Mouse (Mus musculus) stomach, postnatal 0 days (tissue): ENCODE results near the gene Mark3. TPM values are rescaled to one million over a fixed set of nuclear protein-coding genes. Genes with fewer than 3 reads are reported as not detected.
A peak's percentile ranks its signal among the peaks of the same experiment; 100 is the strongest.
"Not testable (repeated sequence)": the region's sequence is repeated elsewhere in the genome, so short reads cannot be mapped to it uniquely, and the experiment has no call there.

ENCODE experiments used
- ATAC-seq: fragments of 200-750 bp; cut with Nextera tagmentation; 2 replicates; pipeline ENCODE4 v1.8.0; 2017; ENCODE audit not compliant: low FRiP score, low TSS enrichment
- DNase-seq: peaks from one replicate; pipeline ENCODE4 v3.0.0-alpha.2; 2016; ENCODE audit warnings: low spot score
- H3K27ac ChIP-seq: fragments of 300-500 bp; sonication (generic); replicated peaks from 2 replicates; pipeline ENCODE4 v1.5.1; 2014; ENCODE audit warnings: mild to moderate bottlenecking, control low read depth
- H3K27me3 ChIP-seq: fragments of 300-500 bp; sonication (generic); 2 replicates; pipeline ENCODE4 v1.6.1; 2014; ENCODE audit warnings: low read length; ENCODE audit not compliant: control insufficient read depth, insufficient read depth
- H3K36me3 ChIP-seq: fragments of 300-500 bp; sonication (generic); 2 replicates; pipeline ENCODE4 v1.6.1; 2014; ENCODE audit warnings: low read length, mixed read lengths; ENCODE audit not compliant: control insufficient read depth, insufficient read depth
- H3K4me1 ChIP-seq: fragments of 300-500 bp; sonication (generic); replicated peaks from 2 replicates; pipeline ENCODE4 v1.6.1; 2014; ENCODE audit warnings: antibody characterized with exemption; ENCODE audit not compliant: control insufficient read depth, insufficient read depth
- H3K4me2 ChIP-seq: fragments of 300-500 bp; sonication (generic); replicated peaks from 2 replicates; pipeline ENCODE4 v1.6.1; 2014; ENCODE audit warnings: low read depth, mild to moderate bottlenecking, control low read depth, moderate library complexity
- H3K4me3 ChIP-seq: fragments of 300-500 bp; sonication (generic); 2 replicates; pipeline ENCODE4 v1.5.1; 2014; ENCODE audit warnings: low read depth, low read length, control low read depth
- H3K9ac ChIP-seq: fragments of 300-500 bp; sonication (generic); 2 replicates; pipeline ENCODE4 v1.6.1; 2014; ENCODE audit warnings: mild to moderate bottlenecking, low read length, control low read depth, mixed read lengths
- H3K9me3 ChIP-seq: fragments of 300-500 bp; sonication (generic); 2 replicates; pipeline ENCODE4 v1.6.1; 2016; ENCODE audit warnings: low read length; ENCODE audit not compliant: control insufficient read depth
- CTCF ChIP-seq: IDR thresholded peaks from 2 replicates; pipeline ENCODE4 v1.5.1; 2016; ENCODE audit warnings: antibody characterized with exemption, low read depth, mild to moderate bottlenecking, moderate library complexity
- EP300 ChIP-seq: optimal IDR thresholded peaks from 2 replicates; pipeline ENCODE3; 2016; ENCODE audit warnings: antibody characterized with exemption
- WGBS: fragments of 180-500 bp; shearing (Covaris S2); extraction: QIAGEN DNeasy Blood & Tissue Kit; methylation state at CpG from one replicate; pipeline ENCODE4 v1.1.7; 2014; 5-methylcytosine and 5-hydroxymethylcytosine counted together
- polyA plus RNA-seq: library from polyadenylated mRNA; unstranded; fragments of >200 nt; fragmentation: Nextera tagmentation; extraction: Ambion mirVana; gene quantifications from 2 replicates; pipeline ENCODE4 v1.2.1, GENCODE M21; 2015

Mark3 gene
- polyA plus RNA-seq, 1 experiment from 2014 or later: 15.6 TPM

DNA sequence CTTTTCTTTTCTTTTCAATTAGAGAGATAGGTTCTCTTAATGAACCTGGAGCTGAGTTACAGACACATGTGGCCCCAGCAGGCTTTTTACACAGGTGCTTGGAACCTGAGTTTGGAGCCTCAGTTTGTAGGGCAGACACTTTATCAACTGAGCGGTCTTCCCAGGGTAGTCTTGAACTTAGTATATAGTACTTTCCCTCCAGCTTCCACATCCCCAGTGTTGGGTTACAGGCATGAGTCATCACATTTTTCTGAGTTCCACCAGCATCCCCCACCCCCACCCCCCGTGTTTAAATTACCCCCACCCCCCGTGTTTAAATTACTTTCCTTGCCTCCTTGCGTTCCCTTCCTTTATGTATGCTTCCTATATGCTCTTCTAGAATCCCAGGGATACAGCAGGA is 19.0 kb upstream of the Mark3 start:
- no peak for ATAC-seq
- WGBS: 53% methylated on average over 4 of the region's 4 CpGs

DNA sequence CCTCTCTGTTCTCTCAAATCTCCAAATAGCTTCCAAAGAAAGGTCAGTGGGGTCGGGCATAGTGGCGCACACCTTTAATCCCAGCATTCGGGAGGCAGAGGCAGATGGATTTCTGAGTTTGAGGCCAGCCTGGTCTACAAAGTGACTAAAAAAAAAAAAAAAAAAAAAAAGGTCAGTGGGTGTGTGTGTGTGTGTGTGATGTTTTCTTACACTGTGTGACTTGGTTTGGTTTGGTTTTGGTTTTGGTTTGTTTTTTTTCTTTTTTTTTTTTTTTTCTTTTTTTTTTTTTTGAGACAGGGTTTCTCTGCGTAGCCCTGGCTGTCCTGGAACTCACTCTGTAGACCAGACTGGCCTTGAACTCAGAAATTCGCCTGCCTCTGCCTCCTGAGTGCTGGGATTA is 18.4 kb upstream of the Mark3 start:
- H3K4me1 ChIP-seq, ATAC-seq, H3K4me3 ChIP-seq, H3K36me3 ChIP-seq, H3K9ac ChIP-seq, H3K27me3 ChIP-seq, H3K4me2 ChIP-seq, H3K27ac ChIP-seq, H3K9me3 ChIP-seq, DNase-seq: not testable (repeated sequence)
- 70% methylated on average over 5 of the region's 5 CpGs for WGBS

More for the DNA sequence above, 19.0 kb upstream of the Mark3 start:
- Histone ChIP-seq H3K27me3 (no peaks in the 10 kb centered on the region), H3K9ac (no peak overlapping the region), H3K4me1 (no peaks in the 10 kb centered on the region), H3K36me3 (no peaks in the 10 kb centered on the region), H3K9me3 (no peaks in the 10 kb centered on the region), H3K4me3 (no peak overlapping the region), H3K4me2 (no peak overlapping the region), H3K27ac (no peak overlapping the region)
- TF ChIP-seq CTCF (no peak), EP300 (no peak)
- DNase-seq: no peak

DNA sequence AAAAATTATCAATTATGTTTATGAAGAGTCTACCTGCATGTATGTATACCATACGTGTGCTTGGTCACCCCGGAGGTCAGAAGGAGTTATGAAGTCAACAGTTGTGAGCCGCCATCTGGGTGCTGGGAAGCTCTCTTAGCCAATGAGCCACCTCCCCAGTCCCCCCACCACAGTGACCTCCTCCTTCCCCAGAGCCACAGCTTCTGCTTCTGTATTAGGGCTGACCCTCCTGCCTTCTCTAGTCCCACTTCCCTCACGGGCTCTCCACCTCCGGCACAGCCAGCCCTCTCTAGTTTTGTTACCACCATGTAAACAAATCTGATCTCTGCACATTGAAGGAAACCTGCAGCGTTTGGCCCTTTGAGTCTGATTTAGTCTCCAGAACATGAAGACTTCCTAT is 16.8 kb upstream of the Mark3 start:
- DNase-seq (no peak), ATAC-seq (no peak)
- WGBS: 42% methylated on average over 6 of the region's 6 CpGs
- no peaks in the 10 kb centered on the region for H3K9me3 ChIP-seq
- H3K4me1 ChIP-seq: no peaks in the 10 kb centered on the region
- H3K27ac ChIP-seq: no peak overlapping the region
- H3K27me3 ChIP-seq: no peaks in the 10 kb centered on the region
- H3K36me3 ChIP-seq: no peaks in the 10 kb centered on the region
- H3K4me3 ChIP-seq: no peak overlapping the region
- no peak overlapping the region for H3K4me2 ChIP-seq
- TF ChIP-seq CTCF (no peak), EP300 (no peak)
- no peak overlapping the region for H3K9ac ChIP-seq

DNA sequence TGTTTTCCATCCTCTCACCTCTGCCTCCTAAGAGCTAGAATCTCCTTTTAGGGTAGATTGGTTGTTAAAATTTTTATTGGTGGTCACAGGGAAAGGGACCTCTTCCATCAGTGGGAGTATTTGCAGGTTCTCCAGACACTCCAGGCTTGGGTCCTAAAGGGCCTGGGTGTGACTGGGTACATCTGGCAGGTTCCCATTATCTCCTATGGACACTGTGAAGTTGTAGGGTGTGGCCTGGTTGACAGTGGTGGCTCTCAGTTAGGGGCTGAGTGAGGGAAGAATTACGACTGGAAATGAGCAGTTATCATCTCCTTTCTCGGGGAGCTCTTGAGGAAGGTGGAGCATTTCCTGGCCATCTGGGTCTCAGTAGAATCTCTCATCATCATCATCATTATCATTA is 15.7 kb upstream of the Mark3 start:
- Histone ChIP-seq H3K9ac (no peak overlapping the region), H3K27me3 (no peaks in the 10 kb centered on the region), H3K36me3 (no peaks in the 10 kb centered on the region), H3K27ac (no peak overlapping the region), H3K4me2 (no peak overlapping the region), H3K9me3 (no peaks in the 10 kb centered on the region), H3K4me3 (no peak overlapping the region), H3K4me1 (no peaks in the 10 kb centered on the region)
- ATAC-seq (no peak), DNase-seq (no peak)
- TF ChIP-seq CTCF: no peak
- TF ChIP-seq EP300: no peak
- 76% methylated on average over 2 of the region's 2 CpGs for WGBS

DNA sequence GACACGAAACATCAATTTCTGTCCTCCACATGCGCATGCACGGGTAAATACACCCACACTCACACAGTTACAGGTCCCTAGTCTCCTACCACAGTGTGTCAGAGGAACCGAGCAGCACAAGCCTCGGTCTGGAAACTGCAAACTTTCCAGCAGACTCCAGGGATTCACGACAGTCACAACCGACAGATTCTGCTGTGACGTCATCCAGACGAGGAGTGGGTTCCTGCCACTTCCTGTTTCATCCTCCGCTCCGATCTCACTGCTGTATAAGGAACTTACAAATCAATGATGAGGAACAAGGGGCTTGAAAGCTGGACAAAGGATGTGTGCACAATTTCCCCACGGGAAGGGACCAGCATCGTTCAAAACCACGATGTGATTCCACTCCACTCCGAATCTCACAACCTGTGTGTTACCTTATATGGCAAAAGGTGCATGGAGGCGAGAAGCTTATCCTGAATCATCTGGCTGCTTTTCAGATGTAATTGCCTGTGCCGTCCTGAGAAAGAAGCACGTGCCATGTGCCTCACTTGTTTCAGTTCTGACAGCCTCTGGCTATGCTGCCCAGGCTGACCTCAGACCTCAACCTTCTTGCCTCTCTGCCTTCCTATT is 14.6 kb upstream of the Mark3 start:
- TF ChIP-seq CTCF (no peak), EP300 (no peak)
- Histone ChIP-seq H3K27me3 (no peaks in the 10 kb centered on the region), H3K36me3 (no peaks in the 10 kb centered on the region), H3K4me2 (peak overlapping the region; percentile 27; the same call in 1 of the 2 replicates), H3K9me3 (no peaks in the 10 kb centered on the region), H3K4me3 (no peak overlapping the region; the same call in 1 of the 2 replicates), H3K27ac (0 out of 2 replicates have a peak overlapping the region, but pooled peaks have one; percentile 1), H3K4me1 (no peaks in the 10 kb centered on the region), H3K9ac (no peak overlapping the region; the same call in 1 of the 2 replicates)
- DNase-seq (no peak), ATAC-seq (peak; percentile 53; the same call in 1 of the 2 replicates)
- WGBS: 38% methylated on average over 18 of the region's 18 CpGs

DNA sequence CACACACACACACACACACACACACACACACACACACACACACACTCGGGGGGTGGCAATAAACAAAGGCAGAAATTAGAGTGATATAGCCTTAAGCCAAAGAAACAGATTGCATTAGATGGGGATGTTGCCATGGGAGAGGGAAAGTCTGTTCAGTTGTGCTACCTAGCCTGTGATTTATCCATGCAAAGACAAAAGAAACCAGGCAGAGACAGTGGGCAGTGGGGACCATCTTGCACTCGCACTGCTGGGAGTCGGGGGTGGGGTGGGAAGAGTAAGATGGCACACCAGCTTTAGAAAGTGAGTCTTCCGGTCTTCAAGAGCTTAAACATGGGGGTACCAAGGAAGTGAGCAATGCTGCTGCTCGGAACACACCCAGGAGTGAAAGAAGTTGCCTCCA is 14.0 kb upstream of the Mark3 start:
- 60% methylated on average over 5 of the region's 5 CpGs for WGBS
- Histone ChIP-seq H3K27me3 (no peaks in the 10 kb centered on the region), H3K9me3 (no peaks in the 10 kb centered on the region), H3K4me1 (no peaks in the 10 kb centered on the region), H3K27ac (0 out of 2 replicates have a peak overlapping the region, but pooled peaks have one; percentile 1), H3K4me2 (no peak overlapping the region), H3K4me3 (no peak overlapping the region), H3K36me3 (no peaks in the 10 kb centered on the region), H3K9ac (no peak overlapping the region)
- DNase-seq (no peak), ATAC-seq (no peak)
- TF ChIP-seq CTCF (no peak), EP300 (no peak)
